Mouse (Mus musculus) stomach, embryonic 15.5 days (tissue): Measurements from ENCODE around the gene Trim54. TPM values are rescaled to one million over a fixed set of nuclear protein-coding genes. Genes with fewer than 3 reads are reported as not detected.

ENCODE experiments used
- ATAC-seq: fragments of 200-750 bp; cut with Nextera tagmentation; 2 replicates; pipeline ENCODE4 v1.8.0; 2017; ENCODE audit warnings: low read depth, moderate number of reproducible peaks, moderate TSS enrichment; ENCODE audit not compliant: insufficient read depth, low FRiP score
- H3K27ac ChIP-seq: fragments of 300-500 bp; sonication (generic); 2 replicates; pipeline ENCODE4 v1.5.1; 2015; ENCODE audit warnings: mild to moderate bottlenecking, inconsistent platforms
- H3K27me3 ChIP-seq: fragments of 300-500 bp; sonication (generic); replicated peaks from 2 replicates; pipeline ENCODE4 v1.6.1; 2015; ENCODE audit warnings: inconsistent platforms
- H3K36me3 ChIP-seq: fragments of 300-500 bp; sonication (generic); 2 replicates; pipeline ENCODE4 v1.6.1; 2015; ENCODE audit warnings: inconsistent platforms
- H3K4me1 ChIP-seq: fragments of 300-500 bp; sonication (generic); 2 replicates; pipeline ENCODE4 v1.6.1; 2015; ENCODE audit warnings: inconsistent platforms
- H3K4me2 ChIP-seq: fragments of 300-500 bp; sonication (generic); 2 replicates; pipeline ENCODE4 v1.6.1; 2015; ENCODE audit warnings: mild to moderate bottlenecking, inconsistent platforms
- H3K4me3 ChIP-seq: fragments of 300-500 bp; sonication (generic); replicated peaks from 2 replicates; pipeline ENCODE4 v1.5.1; 2015; ENCODE audit warnings: inconsistent platforms
- H3K9ac ChIP-seq: fragments of 300-500 bp; sonication (generic); 2 replicates; pipeline ENCODE4 v1.6.1; 2015; ENCODE audit warnings: inconsistent platforms
- H3K9me3 ChIP-seq: fragments of 300-500 bp; sonication (generic); 2 replicates; pipeline ENCODE4 v1.6.1; 2016; ENCODE audit warnings: inconsistent platforms
- WGBS: fragments of 180-500 bp; shearing (Covaris S2); methylation state at CpG from one replicate; pipeline ENCODE4 v1.1.7; 2015; 5-methylcytosine and 5-hydroxymethylcytosine counted together
- polyA plus RNA-seq: library from polyadenylated mRNA; unstranded; fragments of >200 nt; fragmentation: Nextera tagmentation; extraction: Ambion mirVana; gene quantifications from 2 replicates; pipeline ENCODE4 v1.2.1, GENCODE M21; 2015

The Trim54 gene
- polyA plus RNA-seq, 1 experiment from 2014 or later: not detected

- Histone ChIP-seq H3K4me3 (peak within 1 kb of the TSS; percentile 67), H3K4me2 (peak within 1 kb of the TSS; percentile 87), H3K9ac (peak within 1 kb of the TSS; percentile 73), H3K27me3 (no peaks in the 10 kb centered on the region), H3K36me3 (peaks cover 27% of the 10 kb centered on the region; the same call in 1 of the 2 replicates), H3K27ac (peak within 1 kb of the TSS; percentile 62), H3K4me1 (peaks cover 10% of the 10 kb centered on the region; the same call in 1 of the 2 replicates), H3K9me3 (no peaks in the 10 kb centered on the region)
- peak; percentile 92 for ATAC-seq
- WGBS: 1% methylated on average over 19 of the region's 19 CpGs
Measured at GRCm38 (mm10) chr5:31154152-31154553, 37.6 kb downstream of the Trim54 start, which contains the start of gene Mpv17. TSS of gene Mpv17 (minus strand) at chr5:31154251.

- Histone ChIP-seq H3K36me3 (peaks cover 76% of the 10 kb centered on the region), H3K27ac (no peak overlapping the region), H3K9ac (no peak overlapping the region), H3K9me3 (no peaks in the 10 kb centered on the region), H3K4me3 (no peak overlapping the region), H3K27me3 (no peaks in the 10 kb centered on the region), H3K4me2 (no peak overlapping the region), H3K4me1 (no peaks in the 10 kb centered on the region)
- ATAC-seq: no peak; the same call in 1 of the 2 replicates
Measured at GRCm38 (mm10) chr5:31162462-31162861, 46.0 kb downstream of the Trim54 start.

GRCm38 (mm10) chr5:31164878-31165277, 48.4 kb downstream of the Trim54 start:
- Histone ChIP-seq H3K27me3 (no peaks in the 10 kb centered on the region), H3K4me2 (no peak overlapping the region), H3K36me3 (peaks cover 73% of the 10 kb centered on the region), H3K4me3 (no peak overlapping the region), H3K9me3 (no peaks in the 10 kb centered on the region), H3K9ac (no peak overlapping the region), H3K4me1 (no peaks in the 10 kb centered on the region), H3K27ac (no peak overlapping the region)
- ATAC-seq: no peak
- WGBS: 82% methylated on average over 1 of the region's 1 CpGs

- Histone ChIP-seq H3K4me3 (no peak overlapping the region), H3K4me1 (no peaks in the 10 kb centered on the region), H3K36me3 (peaks cover 78% of the 10 kb centered on the region), H3K9me3 (no peaks in the 10 kb centered on the region), H3K4me2 (no peak overlapping the region), H3K27me3 (no peaks in the 10 kb centered on the region), H3K9ac (no peak overlapping the region; the same call in 1 of the 2 replicates), H3K27ac (no peak overlapping the region)
- ATAC-seq: no peak
- WGBS: 95% methylated on average over 4 of the region's 4 CpGs
Measured at GRCm38 (mm10) chr5:31168630-31169029, 52.1 kb downstream of the Trim54 start.

- Histone ChIP-seq H3K4me2 (peak overlapping the region; percentile 83), H3K27me3 (no peaks in the 10 kb centered on the region), H3K4me1 (no peaks in the 10 kb centered on the region), H3K4me3 (peak overlapping the region; percentile 90), H3K27ac (peak overlapping the region; percentile 99), H3K9ac (peak overlapping the region; percentile 50), H3K9me3 (no peaks in the 10 kb centered on the region), H3K36me3 (peaks cover 5% of the 10 kb centered on the region; the same call in 1 of the 2 replicates)
- WGBS: under 1% methylated on average over 25 of the region's 25 CpGs
- ATAC-seq: peak; percentile 45
Measured at GRCm38 (mm10) chr5:31179301-31179765, 62.8 kb downstream of the Trim54 start.

- H3K27me3 ChIP-seq: no peaks in the 10 kb centered on the region
- peak within 1 kb of the TSS; percentile 90 for H3K4me3 ChIP-seq
- no peaks in the 10 kb centered on the region for H3K9me3 ChIP-seq
- H3K27ac ChIP-seq: peak within 1 kb of the TSS; percentile 99
- no peaks in the 10 kb centered on the region for H3K4me1 ChIP-seq
- ATAC-seq: peak; percentile 98
- H3K4me2 ChIP-seq: peak within 1 kb of the TSS; percentile 83
- H3K9ac ChIP-seq: peak within 1 kb of the TSS; percentile 50
- H3K36me3 ChIP-seq: 0 out of 2 replicates have a peak, but pooled peaks cover 5% of the 10 kb centered on the region
- under 1% methylated on average over 59 of the region's 59 CpGs for WGBS
Measured at GRCm38 (mm10) chr5:31179766-31180630, 63.5 kb downstream of the Trim54 start, which contains the start of the genes Gm29609 and Gtf3c2. TSS of gene Gm29609 (minus strand) at chr5:31179911. TSS of gene Gtf3c2 (minus strand) at chr5:31180144.

- no peak overlapping the region for H3K9ac ChIP-seq
- H3K4me2 ChIP-seq: no peak overlapping the region
- ATAC-seq: no peak
- H3K4me1 ChIP-seq: no peaks in the 10 kb centered on the region
- no peak overlapping the region for H3K4me3 ChIP-seq
- H3K27ac ChIP-seq: no peak overlapping the region
- no peaks in the 10 kb centered on the region for H3K9me3 ChIP-seq
- no peaks in the 10 kb centered on the region for H3K27me3 ChIP-seq
- H3K36me3 ChIP-seq: 0 out of 2 replicates have a peak, but pooled peaks cover 5% of the 10 kb centered on the region
- 89% methylated on average over 9 of the region's 9 CpGs for WGBS
Measured at GRCm38 (mm10) chr5:31181183-31181770, 64.8 kb downstream of the Trim54 start.

GRCm38 (mm10) chr5:31183678-31184077, 67.2 kb downstream of the Trim54 start:
- H3K27ac ChIP-seq: no peak overlapping the region
- WGBS: 53% methylated on average over 4 of the region's 4 CpGs
- H3K9ac ChIP-seq: no peak overlapping the region
- no peak for ATAC-seq
- H3K9me3 ChIP-seq: no peaks in the 10 kb centered on the region
- no peaks in the 10 kb centered on the region for H3K4me1 ChIP-seq
- no peak overlapping the region for H3K4me3 ChIP-seq
- no peaks in the 10 kb centered on the region for H3K27me3 ChIP-seq
- peaks cover 17% of the 10 kb centered on the region for H3K36me3 ChIP-seq
- H3K4me2 ChIP-seq: no peak overlapping the region

Other genes with a start within 250 kb of the Trim54 start
- 86.3 and 94.0 TPM in 2 replicates for gene Tmem214, start 248.7 kb upstream of the Trim54 start, polyA plus RNA-seq
- gene Agbl5, start 228.0 kb upstream of the Trim54 start, polyA plus RNA-seq: 15.9 and 23.1 TPM in 2 replicates
- 443 and 450 TPM in 2 replicates for gene Ost4, start 208.9 kb upstream of the Trim54 start, polyA plus RNA-seq
- 252 and 255 TPM in 2 replicates for gene Emilin1, start 203.3 kb upstream of the Trim54 start, polyA plus RNA-seq
- 21.0 and 25.5 TPM in 2 replicates for gene Khk, start 195.3 kb upstream of the Trim54 start, polyA plus RNA-seq
- gene Cgref1, start 171.1 kb upstream of the Trim54 start, polyA plus RNA-seq: 11.7 and 14.8 TPM in 2 replicates
- 135 and 147 TPM in 2 replicates for gene Preb, start 156.4 kb upstream of the Trim54 start, polyA plus RNA-seq
- 0.74 and 1.0 TPM in 2 replicates for gene Tcf23, start 148.1 kb upstream of the Trim54 start, polyA plus RNA-seq
- 151 and 157 TPM in 2 replicates for gene Atraid, start 68.4 kb upstream of the Trim54 start, polyA plus RNA-seq
- 8.9 and 10.4 TPM in 2 replicates for gene Slc5a6, start 67.8 kb upstream of the Trim54 start, polyA plus RNA-seq
- gene Cad, start 61.9 kb upstream of the Trim54 start, polyA plus RNA-seq: 23.0 and 26.7 TPM in 2 replicates
- gene Dnajc5g, start 10.4 kb upstream of the Trim54 start, polyA plus RNA-seq: not detected in 2 replicates
- 0.26 and 0.37 TPM in 2 replicates for gene Slc30a3, start 8.5 kb upstream of the Trim54 start, polyA plus RNA-seq
- not detected in 2 replicates for gene Ucn, start 22.1 kb downstream of the Trim54 start, polyA plus RNA-seq
- gene Mpv17, start 37.5 kb downstream of the Trim54 start, polyA plus RNA-seq: 58.8 and 63.0 TPM in 2 replicates
- gene Gm29609, start 63.2 kb downstream of the Trim54 start, polyA plus RNA-seq: 0.68 and 1.8 TPM in 2 replicates
- gene Gtf3c2, start 63.4 kb downstream of the Trim54 start, polyA plus RNA-seq: 53.4 and 69.6 TPM in 2 replicates
- 115 and 132 TPM in 2 replicates for gene Snx17, start 76.5 kb downstream of the Trim54 start, polyA plus RNA-seq
- gene Eif2b4, start 76.7 kb downstream of the Trim54 start, polyA plus RNA-seq: 60.3 and 68.3 TPM in 2 replicates
- 8.6 and 9.8 TPM in 2 replicates for gene Zfp513, start 85.6 kb downstream of the Trim54 start, polyA plus RNA-seq
- 124 and 125 TPM in 2 replicates for gene Ppm1g, start 104.0 kb downstream of the Trim54 start, polyA plus RNA-seq
- gene Nrbp1, start 124.2 kb downstream of the Trim54 start, polyA plus RNA-seq: 140 and 141 TPM in 2 replicates
- gene Gm9970, start 124.5 kb downstream of the Trim54 start, polyA plus RNA-seq: 0.44 and 0.53 TPM in 2 replicates
- 65.4 and 66.6 TPM in 2 replicates for gene Krtcap3, start 135.0 kb downstream of the Trim54 start, polyA plus RNA-seq
- 27.2 and 31.1 TPM in 2 replicates for gene Ift172, start 174.4 kb downstream of the Trim54 start, polyA plus RNA-seq
- gene Fndc4, start 179.4 kb downstream of the Trim54 start, polyA plus RNA-seq: 38.3 and 38.6 TPM in 2 replicates
- gene Gckr, start 180.7 kb downstream of the Trim54 start, polyA plus RNA-seq: 0.86 and 1.4 TPM in 2 replicates